Mouse (Mus musculus) embryonic facial prominence, embryonic 11.5 days (tissue): Measurements from ENCODE around the gene Pcp4. TPM values are rescaled to one million over a fixed set of nuclear protein-coding genes. Genes with fewer than 3 reads are reported as not detected.

ENCODE experiments used
- ATAC-seq: fragments of 200-750 bp; cut with Nextera tagmentation; replicated peaks from 2 replicates; pipeline ENCODE4 v1.8.0; 2017; ENCODE audit warnings: low read depth; ENCODE audit not compliant: insufficient number of reproducible peaks, low FRiP score, low TSS enrichment
- DNase-seq: peaks from one replicate; pipeline ENCODE4 v3.0.0-alpha.2; 2015; ENCODE audit warnings: low spot score
- H3K27ac ChIP-seq: fragments of 300-500 bp; sonication (generic); replicated peaks from 2 replicates; pipeline ENCODE4 v1.5.1; 2014; ENCODE audit warnings: mild to moderate bottlenecking, low read depth, low read length, control low read depth
- H3K27me3 ChIP-seq: fragments of 300-500 bp; sonication (generic); 2 replicates; pipeline ENCODE4 v1.6.1; 2014; ENCODE audit warnings: mild to moderate bottlenecking, low read length, moderate library complexity, mixed read lengths; ENCODE audit not compliant: control insufficient read depth, insufficient read depth
- H3K36me3 ChIP-seq: fragments of 300-500 bp; sonication (generic); replicated peaks from 2 replicates; pipeline ENCODE4 v1.6.1; 2014; ENCODE audit warnings: low read depth, mild to moderate bottlenecking, low read length, moderate library complexity, mixed read lengths; ENCODE audit not compliant: control insufficient read depth, insufficient read depth
- H3K4me1 ChIP-seq: fragments of 300-500 bp; sonication (generic); 2 replicates; pipeline ENCODE4 v1.6.1; 2014; ENCODE audit warnings: low read length, mixed read lengths; ENCODE audit not compliant: control insufficient read depth, insufficient read depth
- H3K4me2 ChIP-seq: fragments of 300-500 bp; sonication (generic); 2 replicates; pipeline ENCODE4 v1.6.1; 2014; ENCODE audit warnings: low read depth, mild to moderate bottlenecking, control low read depth, low read length, moderate library complexity
- H3K4me3 ChIP-seq: fragments of 300-500 bp; sonication (generic); 2 replicates; pipeline ENCODE4 v1.5.1; 2014; ENCODE audit warnings: low read depth, low read length, control low read depth
- H3K9ac ChIP-seq: fragments of 300-500 bp; sonication (generic); replicated peaks from 2 replicates; pipeline ENCODE4 v1.6.1; 2014; ENCODE audit warnings: mild to moderate bottlenecking, control low read depth, low read length
- H3K9me3 ChIP-seq: fragments of 300-500 bp; sonication (generic); replicated peaks from 2 replicates; pipeline ENCODE4 v1.6.1; 2016; ENCODE audit warnings: mild to moderate bottlenecking, low read length, inconsistent platforms, mixed read lengths; ENCODE audit not compliant: control insufficient read depth
- WGBS: fragments of 180-500 bp; shearing (Covaris S2); extraction: QIAGEN DNeasy Blood & Tissue Kit; methylation state at CpG from one replicate; pipeline ENCODE4 v1.1.7; 2014; 5-methylcytosine and 5-hydroxymethylcytosine counted together
- polyA plus RNA-seq: library from polyadenylated mRNA; unstranded; fragments of >200 nt; fragmentation: Nextera tagmentation; extraction: Ambion mirVana; gene quantifications from 2 replicates; pipeline ENCODE4 v1.2.1, GENCODE M21; 2014

Pcp4 gene
- polyA plus RNA-seq, 1 experiment from 2014 or later, result 23.0 TPM

DNA sequence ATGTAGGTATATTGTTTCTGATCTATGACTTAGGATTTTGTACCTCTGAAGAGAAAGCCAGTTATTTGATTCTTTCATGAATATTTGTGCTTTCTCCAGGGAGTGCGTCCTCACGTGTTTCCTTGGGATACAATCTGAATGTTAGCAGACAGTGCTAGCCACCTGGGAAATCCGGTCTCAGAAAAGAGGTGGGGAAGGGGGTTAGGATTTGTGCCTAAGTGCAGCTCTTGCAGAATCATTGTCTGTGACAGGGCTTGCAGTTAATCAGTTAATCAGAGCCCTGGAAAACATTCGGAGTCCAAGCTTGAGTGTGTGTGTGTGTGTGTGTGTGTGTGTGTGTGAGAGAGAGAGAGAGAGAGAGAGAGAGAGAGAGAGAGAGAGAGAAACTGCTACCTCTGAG is 605 bp downstream of the Pcp4 start:
- Histone ChIP-seq H3K9me3 (no peaks in the 10 kb centered on the region), H3K9ac (no peak overlapping the region), H3K4me2 (no peak overlapping the region), H3K4me1 (no peaks in the 10 kb centered on the region), H3K27ac (no peak overlapping the region), H3K4me3 (no peak overlapping the region), H3K36me3 (no peaks in the 10 kb centered on the region), H3K27me3 (no peaks in the 10 kb centered on the region)
- no peak for ATAC-seq
- no peak for DNase-seq
- 63% methylated on average over 4 of the region's 4 CpGs for WGBS

DNA sequence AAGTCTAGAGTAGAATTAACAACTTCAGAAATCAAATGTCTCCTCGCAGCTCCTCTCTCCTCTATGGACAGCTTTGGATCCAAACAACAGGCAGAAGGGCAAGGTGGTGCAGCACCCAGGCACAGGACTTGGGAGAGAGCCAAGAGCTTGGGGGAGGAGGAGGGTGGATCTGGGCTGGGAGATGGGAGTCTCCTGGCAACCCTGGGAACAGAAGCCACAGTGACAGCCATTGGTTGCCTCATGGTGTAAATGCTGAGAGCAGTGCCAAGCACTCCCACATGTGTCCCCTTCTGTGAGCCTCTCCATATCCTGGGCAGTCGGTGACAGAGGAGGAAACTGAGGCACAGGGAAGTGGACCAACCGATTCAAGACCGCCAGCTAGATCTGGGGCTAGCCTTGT is 1.3 kb downstream of the Pcp4 start:
- H3K27me3 ChIP-seq, result no peaks in the 10 kb centered on the region
- H3K9me3 ChIP-seq, result no peaks in the 10 kb centered on the region
- H3K36me3 ChIP-seq, result no peaks in the 10 kb centered on the region
- H3K4me3 ChIP-seq, result no peak overlapping the region
- ATAC-seq (no peak), DNase-seq (no peak)
- no peaks in the 10 kb centered on the region for H3K4me1 ChIP-seq
- no peak overlapping the region for H3K9ac ChIP-seq
- WGBS, result 74% methylated on average over 4 of the region's 4 CpGs
- no peak overlapping the region for H3K27ac ChIP-seq
- no peak overlapping the region for H3K4me2 ChIP-seq

DNA sequence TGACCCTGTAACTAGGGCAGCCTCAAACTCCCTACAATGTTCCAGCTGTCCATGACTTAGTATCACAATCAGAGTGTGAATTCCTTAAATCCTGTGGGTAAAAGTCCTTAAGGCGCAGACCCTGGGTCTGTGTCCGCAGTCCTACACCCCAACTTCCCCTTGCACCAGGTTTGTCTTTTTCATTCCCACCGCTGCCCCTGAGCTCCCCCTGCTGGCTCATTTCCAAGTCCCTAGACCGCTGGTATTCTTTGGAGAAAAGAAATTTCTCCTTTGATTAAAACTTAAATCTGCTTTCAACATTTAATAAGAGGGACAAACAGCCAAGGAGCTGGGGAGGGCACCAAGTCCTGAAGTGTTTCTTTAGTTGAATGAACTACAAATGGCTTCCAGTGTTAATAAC is 2.2 kb downstream of the Pcp4 start:
- Histone ChIP-seq H3K4me3 (no peak overlapping the region), H3K36me3 (no peaks in the 10 kb centered on the region), H3K9me3 (no peaks in the 10 kb centered on the region), H3K4me1 (no peaks in the 10 kb centered on the region), H3K9ac (no peak overlapping the region), H3K27me3 (no peaks in the 10 kb centered on the region), H3K27ac (no peak overlapping the region), H3K4me2 (no peak overlapping the region)
- peak; percentile 38 for DNase-seq
- 59% methylated on average over 4 of the region's 4 CpGs for WGBS
- ATAC-seq, result no peak

DNA sequence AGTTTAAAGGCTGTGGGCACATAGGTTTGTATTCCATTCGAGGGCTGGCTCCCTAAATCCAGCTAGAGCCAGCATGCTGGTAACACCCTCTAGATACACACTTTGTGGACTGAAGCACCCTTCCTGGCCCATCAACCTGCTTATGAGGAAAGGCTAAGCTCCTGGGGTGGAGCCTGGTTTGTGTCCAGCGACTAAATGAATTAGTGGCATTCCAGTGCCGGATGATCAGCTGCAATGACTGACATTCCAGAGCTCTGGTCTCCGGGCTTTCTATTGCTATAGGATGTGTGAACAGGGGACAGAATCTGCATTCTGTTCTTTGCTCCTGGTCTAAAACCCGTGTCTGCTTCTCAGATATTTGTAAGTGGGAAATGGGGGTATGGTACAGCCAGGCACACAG is 5.0 kb downstream of the Pcp4 start:
- H3K27me3 ChIP-seq, result no peaks in the 10 kb centered on the region
- no peaks in the 10 kb centered on the region for H3K36me3 ChIP-seq
- no peaks in the 10 kb centered on the region for H3K9me3 ChIP-seq
- no peak overlapping the region for H3K4me2 ChIP-seq
- peak; percentile 11 for DNase-seq
- 27% methylated on average over 5 of the region's 5 CpGs for WGBS
- no peak overlapping the region for H3K27ac ChIP-seq
- H3K4me1 ChIP-seq, result no peaks in the 10 kb centered on the region
- no peak overlapping the region for H3K4me3 ChIP-seq
- ATAC-seq, result no peak
- no peak overlapping the region for H3K9ac ChIP-seq

DNA sequence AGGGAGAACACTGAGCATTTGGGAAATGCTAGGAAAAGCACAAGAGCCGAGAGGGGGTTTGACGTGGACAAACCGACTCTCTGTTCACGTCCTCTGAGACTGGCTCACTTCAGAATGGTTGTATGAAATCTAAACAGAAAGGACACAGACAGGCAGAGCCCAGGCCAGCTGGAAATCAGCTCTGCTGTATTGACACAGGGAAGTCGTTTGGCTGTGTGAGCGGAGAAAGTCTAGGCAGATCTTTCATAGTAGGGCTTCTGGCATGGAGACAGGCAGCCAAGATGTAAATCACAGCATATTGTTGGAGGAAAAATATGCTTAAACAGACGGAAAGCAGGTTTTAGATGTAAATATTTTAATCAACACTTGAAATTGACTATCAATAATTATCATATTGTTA is 5.4 kb downstream of the Pcp4 start:
- H3K4me1 ChIP-seq, result no peaks in the 10 kb centered on the region
- H3K4me2 ChIP-seq, result no peak overlapping the region
- H3K27me3 ChIP-seq, result no peaks in the 10 kb centered on the region
- H3K27ac ChIP-seq, result no peak overlapping the region
- 50% methylated on average over 7 of the region's 7 CpGs for WGBS
- H3K36me3 ChIP-seq, result no peaks in the 10 kb centered on the region
- H3K9me3 ChIP-seq, result no peaks in the 10 kb centered on the region
- ATAC-seq (no peak), DNase-seq (no peak)
- no peak overlapping the region for H3K4me3 ChIP-seq
- H3K9ac ChIP-seq, result no peak overlapping the region

DNA sequence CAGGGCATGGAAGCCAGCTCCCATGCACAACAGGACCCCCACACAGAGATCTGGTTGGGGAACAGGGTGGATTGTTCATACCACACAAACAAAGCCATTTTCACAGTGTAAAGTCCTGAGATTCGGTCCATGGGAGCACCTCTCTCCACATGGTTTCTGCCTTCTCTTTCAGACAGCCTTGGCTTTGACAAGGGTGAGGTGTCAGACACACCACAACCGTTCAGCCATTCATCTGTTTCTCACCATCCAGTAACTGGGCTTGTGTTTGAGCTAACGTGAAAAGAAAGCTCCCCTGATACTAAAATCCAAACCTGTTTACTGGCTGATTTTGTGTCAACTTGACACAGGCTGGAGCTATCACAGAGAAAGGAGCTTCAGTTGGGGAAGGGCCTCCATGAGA is 6.8 kb downstream of the Pcp4 start:
- Histone ChIP-seq H3K36me3 (no peaks in the 10 kb centered on the region), H3K27me3 (no peaks in the 10 kb centered on the region), H3K27ac (no peak overlapping the region), H3K4me3 (no peak overlapping the region), H3K9ac (no peak overlapping the region), H3K9me3 (no peaks in the 10 kb centered on the region), H3K4me1 (no peaks in the 10 kb centered on the region), H3K4me2 (no peak overlapping the region)
- WGBS, result 75% methylated on average over 3 of the region's 3 CpGs
- ATAC-seq (no peak), DNase-seq (no peak)

DNA sequence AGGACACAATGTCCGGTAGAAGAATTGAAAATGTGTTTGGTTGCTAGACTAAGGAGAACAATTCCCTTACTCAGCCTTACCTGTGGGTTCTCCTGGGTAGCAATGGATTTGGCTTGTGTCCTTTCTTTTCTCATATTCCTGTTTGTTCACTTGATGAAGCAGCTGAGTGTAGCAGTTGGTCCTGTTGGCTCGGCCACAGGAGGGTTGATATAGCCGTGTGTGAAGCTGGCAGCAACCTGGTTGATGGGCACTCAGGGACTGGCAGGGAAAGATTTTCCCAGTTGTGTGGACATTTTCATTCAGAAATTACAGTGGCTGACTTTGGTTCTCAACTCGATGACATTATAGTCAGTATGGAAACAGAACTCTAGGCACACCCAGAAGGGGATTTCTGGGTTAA is 14.4 kb downstream of the Pcp4 start:
- Histone ChIP-seq H3K9me3 (no peaks in the 10 kb centered on the region), H3K27ac (no peak overlapping the region), H3K9ac (no peak overlapping the region), H3K36me3 (no peaks in the 10 kb centered on the region), H3K4me2 (no peak overlapping the region), H3K4me1 (no peaks in the 10 kb centered on the region), H3K27me3 (no peaks in the 10 kb centered on the region), H3K4me3 (no peak overlapping the region)
- 88% methylated on average over 4 of the region's 4 CpGs for WGBS
- no peak for ATAC-seq
- DNase-seq, result no peak

DNA sequence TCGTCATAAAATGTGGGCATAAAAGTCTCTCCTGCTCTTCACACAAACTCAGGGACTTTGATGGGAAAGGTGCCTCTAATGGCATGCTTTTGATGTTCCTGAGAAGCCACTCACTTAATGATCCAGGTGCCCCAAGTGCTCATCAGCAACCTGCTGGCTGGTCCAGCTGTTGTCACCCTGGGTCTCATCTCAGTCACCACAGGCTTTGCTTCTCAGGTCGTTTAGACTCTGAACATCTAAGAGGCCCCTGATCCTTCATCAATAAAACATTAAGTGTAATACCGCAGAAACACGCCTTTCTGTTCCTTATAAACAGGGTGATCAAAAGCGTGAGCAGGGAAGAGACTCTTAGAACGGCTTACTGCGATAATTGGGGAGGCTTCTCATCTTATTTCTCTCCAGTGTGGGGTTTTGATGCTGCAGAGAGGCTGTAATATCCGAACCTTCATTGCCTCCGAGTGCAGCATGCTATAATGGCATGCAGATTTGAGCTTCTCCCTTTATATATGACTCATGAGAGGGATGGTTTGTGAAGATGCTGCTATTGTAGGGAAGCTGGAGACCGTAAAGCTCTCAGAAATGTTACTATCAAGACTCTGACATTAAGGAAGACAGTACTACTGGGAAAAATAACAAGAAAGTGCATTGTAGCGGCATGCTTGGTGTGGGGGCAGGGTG is 19.7 kb downstream of the Pcp4 start:
- no peak overlapping the region for H3K4me3 ChIP-seq
- ATAC-seq (no peak), DNase-seq (no peak)
- H3K4me2 ChIP-seq, result no peak overlapping the region
- H3K9ac ChIP-seq, result no peak overlapping the region
- no peaks in the 10 kb centered on the region for H3K9me3 ChIP-seq
- no peak overlapping the region for H3K27ac ChIP-seq
- no peaks in the 10 kb centered on the region for H3K36me3 ChIP-seq
- 79% methylated on average over 11 of the region's 11 CpGs for WGBS
- H3K27me3 ChIP-seq, result no peaks in the 10 kb centered on the region
- no peaks in the 10 kb centered on the region for H3K4me1 ChIP-seq
